15 mouse cellular contexts compared by ENCODE assay signal in genomic region chr10:100868360-100868916, GRCm38 (mm10).
DNase-seq lines count a peak whose midpoint lies in the region; ATAC-seq and TF ChIP-seq lines count a peak whose summit lies in the region.
"Had no signal": no experiment of that assay in that cellular context is flagged by ENCODE, and none has a peak within 500 bp of the region (broad histone marks: within the 10 kb centered on the region; RNA-seq: fewer than 3 reads in every experiment).

No protein-coding gene starts in this region.

- no peak for ATAC-seq in kidney, postnatal 0 days (replicated peaks; ENCODE audit: low FRiP score, low read depth)
- peak; percentile 39 to 65 for ATAC-seq in hematopoietic stem cell, adult 5-6 weeks (replicated peaks in 1 of 2; ENCODE audit: insufficient read depth in 1 of 2, low FRiP score in 2 of 2, low TSS enrichment in 1 of 2, low read depth in 1 of 2, poor library complexity in 2 of 2, severe bottlenecking in 2 of 2)
- no peak for ATAC-seq in liver, embryonic 12.5 days
- ATAC-seq: forebrain, embryonic 15.5 days; midbrain, embryonic 15.5 days had no signal

- WGBS in kidney, postnatal 0 days, result 50% methylated on average over 3 of the region's 3 CpGs
- 29% methylated on average over 3 of the region's 3 CpGs for WGBS in liver, embryonic 12.5 days (ENCODE audit: insufficient replicate concordance)

- no peak for DNase-seq in kidney, postnatal 0 days (ENCODE audit: low spot score)
- no peak for DNase-seq in kidney, adult 9 months
- peak; percentile 4 for DNase-seq in R1 (ENCODE audit: low read depth, low spot score)
- no peak for DNase-seq in kidney, postnatal 25 days
- DNase-seq: adrenal gland, postnatal 14 days; cerebellum, adult 2 months; heart, adult 2 months; right cerebral cortex, adult 18-20 months; thymus, adult 18-20 months had no signal

- H3K4me3 ChIP-seq in kidney, postnatal 0 days (replicated peaks; ENCODE audit: low read depth, low read length), result no peak overlapping the region
- no peak overlapping the region for H3K4me3 ChIP-seq in ES-Bruce4 (ENCODE audit: low read depth, low read length)
- H3K4me3 ChIP-seq in liver, embryonic 12.5 days, result no peak overlapping the region
- H3K4me3 ChIP-seq: forebrain, embryonic 15.5 days; heart, adult 2 months; lung, embryonic 15.5 days; midbrain, embryonic 15.5 days had no signal

- H3K9ac ChIP-seq in kidney, postnatal 0 days (ENCODE audit: low read depth, low read length), result no peak overlapping the region
- H3K9ac ChIP-seq in ES-Bruce4 (ENCODE audit: low read depth, poor library complexity, severe bottlenecking), result no peak overlapping the region
- H3K9ac ChIP-seq in liver, embryonic 12.5 days, result no peak overlapping the region
- H3K9ac ChIP-seq: forebrain, embryonic 15.5 days; lung, embryonic 15.5 days; midbrain, embryonic 15.5 days had no signal

- TF ChIP-seq POLR2A in ES-Bruce4 (IDR thresholded peaks at IDR 0.05; ENCODE audit: insufficient read depth, low read length), result no peak

- peak; percentile 46 for TF ChIP-seq CTCF in kidney, postnatal 0 days (IDR thresholded peaks at IDR 0.05; ENCODE audit: low read depth)
- peak; percentile 28 for TF ChIP-seq CTCF in ES-Bruce4 (IDR thresholded peaks at IDR 0.05; ENCODE audit: low read depth, low read length)

- H3K27ac ChIP-seq in kidney, postnatal 0 days, result no peak overlapping the region
- no peak overlapping the region for H3K27ac ChIP-seq in ES-Bruce4 (ENCODE audit: insufficient read depth, low read length)
- no peak overlapping the region for H3K27ac ChIP-seq in liver, embryonic 12.5 days
- H3K27ac ChIP-seq: forebrain, embryonic 15.5 days; heart, adult 2 months; lung, embryonic 15.5 days; midbrain, embryonic 15.5 days had no signal

- TF ChIP-seq EP300 in ES-Bruce4 (IDR thresholded peaks at IDR 0.05; ENCODE audit: insufficient read depth, low read depth, low read length), result no peak

- no peaks in the 10 kb centered on the region for H3K36me3 ChIP-seq in kidney, postnatal 0 days (ENCODE audit: insufficient read depth, low read length)
- no peaks in the 10 kb centered on the region for H3K36me3 ChIP-seq in ES-Bruce4 (ENCODE audit: control insufficient read depth, insufficient read depth, low read length, poor library complexity, severe bottlenecking)
- H3K36me3 ChIP-seq in liver, embryonic 12.5 days, result no peaks in the 10 kb centered on the region
- H3K36me3 ChIP-seq: forebrain, embryonic 15.5 days; lung, embryonic 15.5 days; midbrain, embryonic 15.5 days had no signal

- no peaks in the 10 kb centered on the region for H3K27me3 ChIP-seq in kidney, postnatal 0 days (ENCODE audit: insufficient read depth, low read length)
- no peaks in the 10 kb centered on the region for H3K27me3 ChIP-seq in ES-Bruce4 (ENCODE audit: control insufficient read depth, insufficient read depth, low read length, poor library complexity, severe bottlenecking)
- H3K27me3 ChIP-seq in liver, embryonic 12.5 days (replicated peaks), result no peaks in the 10 kb centered on the region
- H3K27me3 ChIP-seq: forebrain, embryonic 15.5 days; lung, embryonic 15.5 days; midbrain, embryonic 15.5 days had no signal

- no peaks in the 10 kb centered on the region for H3K4me1 ChIP-seq in kidney, postnatal 0 days (replicated peaks; ENCODE audit: insufficient read depth, low read length)
- no peaks in the 10 kb centered on the region for H3K4me1 ChIP-seq in ES-Bruce4 (ENCODE audit: control insufficient read depth, insufficient read depth, low read length)
- H3K4me1 ChIP-seq in liver, embryonic 12.5 days, result no peaks in the 10 kb centered on the region
- H3K4me1 ChIP-seq: lung, embryonic 15.5 days had no signal

- H3K9me3 ChIP-seq in kidney, postnatal 0 days (replicated peaks; ENCODE audit: low read length), result no peaks in the 10 kb centered on the region
- H3K9me3 ChIP-seq in ES-Bruce4 (replicated peaks; ENCODE audit: control insufficient read depth, insufficient read depth, low read length, poor library complexity, severe bottlenecking), result peaks cover 4% of the 10 kb centered on the region; the same call in 1 of the 2 replicates
- no peaks in the 10 kb centered on the region for H3K9me3 ChIP-seq in liver, embryonic 12.5 days (replicated peaks)
- H3K9me3 ChIP-seq: forebrain, embryonic 15.5 days; lung, embryonic 15.5 days; midbrain, embryonic 15.5 days had no signal

- no peak overlapping the region for H3K4me2 ChIP-seq in kidney, postnatal 0 days (ENCODE audit: low read length)
- H3K4me2 ChIP-seq in liver, embryonic 12.5 days, result no peak overlapping the region
- H3K4me2 ChIP-seq: forebrain, embryonic 15.5 days; lung, embryonic 15.5 days; midbrain, embryonic 15.5 days had no signal

Comparison
In these comparisons a context has a peak if more than half of its experiments do, and no peak if none do; other contexts are left out.
1. ATAC-seq: peak in hematopoietic stem cell, adult 5-6 weeks (2 of 2); none in kidney, postnatal 0 days (single experiment) and liver, embryonic 12.5 days (single experiment).